Mouse (Mus musculus) C2C12 (cell line): ENCODE measurements around the gene Unc119.

Experiments
- CEBPB ChIP-seq: IDR thresholded peaks from one replicate; pipeline ENCODE4 v1.6.1; 2011; ENCODE audit warnings: low read depth, mild to moderate bottlenecking, control low read depth, moderate library complexity
- CTCF ChIP-seq: IDR thresholded peaks from one replicate; pipeline ENCODE4 v1.5.1; 2011; ENCODE audit not compliant: control insufficient read depth, insufficient read depth, insufficient read length
- MAX ChIP-seq: IDR thresholded peaks from one replicate; pipeline ENCODE4 v1.6.1; 2011; ENCODE audit warnings: mild to moderate bottlenecking, control low read depth
- MYOD1 ChIP-seq: IDR thresholded peaks from one replicate; pipeline ENCODE4 v1.6.1; 2011; ENCODE audit warnings: low read depth; ENCODE audit not compliant: control insufficient read depth, insufficient read length
- MYOG ChIP-seq: IDR thresholded peaks from one replicate; pipeline ENCODE4 v1.6.1; 2011; ENCODE audit not compliant: control insufficient read depth, insufficient read length; ENCODE audit errors: extremely low read depth
- USF1 ChIP-seq: IDR thresholded peaks from one replicate; pipeline ENCODE4 v1.6.1; 2011; ENCODE audit warnings: low read depth, mild to moderate bottlenecking, control low read depth, moderate library complexity

- TF ChIP-seq MYOD1 (no peak), CTCF (no peak), MAX (no peak), CEBPB (no peak), USF1 (no peak), MYOG (no peak)
These were observed 21.0 kb upstream of the Unc119 start for GRCm38 (mm10) chr11:78322076-78322831.
